Mouse (Mus musculus) adrenal gland, adult 18-20 months (tissue): ENCODE data around the gene Hsd11b1. TPM values are rescaled to one million over a fixed set of nuclear protein-coding genes. Genes with fewer than 3 reads are reported as not detected.

Source experiments
- total RNA-seq, 2 experiments: library from RNA; stranded (reverse); gene quantifications; 1 replicate in 1 of 2; 2 replicates in 1 of 2; pipeline ENCODE4 v1.2.3; 2021

Hsd11b1 gene
- total RNA-seq, 2 experiments from 2014 or later = 109 to 216 TPM

Other genes starting within 250 kb of the Hsd11b1 start
- gene Syt14, start 228.3 kb downstream of the Hsd11b1 start, total RNA-seq = 1 to 10 TPM; 5.8 to 6.9 TPM
- 10 to 100 TPM; 14.6 to 18.6 TPM for gene Diexf, start 133.8 kb downstream of the Hsd11b1 start, total RNA-seq
- gene Irf6, start 111.0 kb downstream of the Hsd11b1 start, total RNA-seq = 1 to 10 TPM in 1 of 2 experiments, under 1 TPM in 1; 0.33 to 1.2 TPM
- gene A130010J15Rik, start 96.0 kb downstream of the Hsd11b1 start, total RNA-seq = 1 to 10 TPM; 1.2 to 3.2 TPM
- gene Traf3ip3, start 62.4 kb downstream of the Hsd11b1 start, total RNA-seq = 1 to 10 TPM; 1.0 to 2.5 TPM
- 1 to 10 TPM in 1 of 2 experiments, under 1 TPM in 1; 0.86 to 1.5 TPM for gene Lamb3, start 56.4 kb downstream of the Hsd11b1 start, total RNA-seq
- 100 to 1,000 TPM; 129 to 206 TPM for gene G0s2, start 9.1 kb upstream of the Hsd11b1 start, total RNA-seq
- under 1 TPM; 0.13 to 0.17 TPM for gene Camk1g, start 106.2 kb upstream of the Hsd11b1 start, total RNA-seq